In the genomic region with DNA sequence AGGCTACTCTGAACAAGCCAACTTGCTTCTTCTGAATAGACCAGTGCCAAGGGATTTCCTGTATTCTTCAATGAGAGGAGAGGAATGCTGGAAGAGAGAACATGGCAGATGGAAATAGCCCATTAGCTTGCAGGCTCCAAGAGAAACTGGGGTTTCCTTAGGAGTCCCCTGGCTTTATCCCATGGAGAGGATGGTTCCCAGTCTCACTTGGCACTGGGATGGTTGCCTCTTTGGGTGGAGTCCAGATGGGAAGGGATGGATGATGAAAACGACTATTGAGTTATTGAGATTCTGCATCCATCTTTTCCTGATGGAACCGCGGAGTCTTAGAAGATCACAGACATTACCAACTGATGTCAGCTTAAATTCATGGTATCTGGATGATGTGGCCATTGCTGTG, we compare ENCODE assay signal across 20 mouse cellular contexts. TPM values are rescaled to one million over a fixed set of nuclear protein-coding genes. Genes with fewer than 3 reads are reported as not detected.
"Had no signal": no experiment of that assay in that cellular context is flagged by ENCODE, and none has a peak within 500 bp of the region (broad histone marks: within the 10 kb centered on the region; RNA-seq: fewer than 3 reads in every experiment).

No protein-coding gene starts in this region.

- H3K27me3 ChIP-seq: midbrain, embryonic 12.5 days; neural tube, embryonic 13.5 days; neural tube, embryonic 15.5 days had no signal

- H3K9ac ChIP-seq: lung, embryonic 14.5 days; midbrain, embryonic 12.5 days; neural tube, embryonic 13.5 days; neural tube, embryonic 15.5 days had no signal

- H3K9me3 ChIP-seq: midbrain, embryonic 10.5 days; midbrain, embryonic 12.5 days; neural tube, embryonic 13.5 days; neural tube, embryonic 15.5 days had no signal

- H3K4me3 ChIP-seq: midbrain, embryonic 10.5 days; midbrain, embryonic 12.5 days; myocyte; neural tube, embryonic 13.5 days; neural tube, embryonic 15.5 days had no signal

- DNase-seq: lung, adult 18-20 months; lung, embryonic 14.5 days; lung, postnatal 10 days; lung, postnatal 4 days; midbrain, embryonic 14.5 days; retina, postnatal 1 day; right cerebral cortex, adult 18-20 months; right cerebral cortex, postnatal 14 days; spleen, adult 18-20 months; thymus, adult 18-20 months; thymus, postnatal 14 days; thymus, postnatal 36 days had no signal

- H3K4me2 ChIP-seq: lung, embryonic 14.5 days; midbrain, embryonic 12.5 days; neural tube, embryonic 13.5 days; neural tube, embryonic 15.5 days had no signal

- H3K27ac ChIP-seq: midbrain, embryonic 10.5 days; midbrain, embryonic 12.5 days; neural tube, embryonic 13.5 days; neural tube, embryonic 15.5 days had no signal

- ATAC-seq: midbrain, embryonic 16.5 days had no signal

- H3K36me3 ChIP-seq: midbrain, embryonic 10.5 days; midbrain, embryonic 12.5 days; neural tube, embryonic 13.5 days; neural tube, embryonic 15.5 days had no signal

- H3K4me1 ChIP-seq: midbrain, embryonic 10.5 days; midbrain, embryonic 12.5 days; neural tube, embryonic 13.5 days; neural tube, embryonic 15.5 days had no signal

RNA-seq across cellular contexts. Expression of a gene that starts 13.9 kb away (rescaled TPM):
- total RNA-seq: megakaryocyte, adult 5-6 weeks; megakaryocyte-erythroid progenitor cell, adult 5-6 weeks had no signal
- polyA plus RNA-seq: myocyte had no signal
